Mouse (Mus musculus) ES-E14 (cell line): ENCODE results near the gene Rtn4.

Experiments used
- CHD2 ChIP-seq: IDR thresholded peaks from 2 replicates; pipeline ENCODE4 v1.6.1; 2014; ENCODE audit warnings: mild to moderate bottlenecking, low read depth, low read length, inconsistent platforms
- HCFC1 ChIP-seq: IDR thresholded peaks from 2 replicates; pipeline ENCODE4 v1.6.1; 2012; ENCODE audit warnings: low read length, inconsistent platforms, borderline replicate concordance; ENCODE audit not compliant: insufficient read depth
- MAFK ChIP-seq: IDR thresholded peaks from 2 replicates; pipeline ENCODE4 v1.6.1; 2014; ENCODE audit warnings: mild to moderate bottlenecking, low read depth, low read length, inconsistent platforms; ENCODE audit not compliant: insufficient read depth
- ZC3H11A ChIP-seq: IDR thresholded peaks from 2 replicates; pipeline ENCODE4 v1.6.1; 2012; ENCODE audit warnings: low read depth, mild to moderate bottlenecking, inconsistent platforms, low read length, borderline replicate concordance
- ZNF384 ChIP-seq: IDR thresholded peaks from 2 replicates; pipeline ENCODE4 v1.6.1; 2012; ENCODE audit warnings: low read depth, low read length, inconsistent platforms

DNA sequence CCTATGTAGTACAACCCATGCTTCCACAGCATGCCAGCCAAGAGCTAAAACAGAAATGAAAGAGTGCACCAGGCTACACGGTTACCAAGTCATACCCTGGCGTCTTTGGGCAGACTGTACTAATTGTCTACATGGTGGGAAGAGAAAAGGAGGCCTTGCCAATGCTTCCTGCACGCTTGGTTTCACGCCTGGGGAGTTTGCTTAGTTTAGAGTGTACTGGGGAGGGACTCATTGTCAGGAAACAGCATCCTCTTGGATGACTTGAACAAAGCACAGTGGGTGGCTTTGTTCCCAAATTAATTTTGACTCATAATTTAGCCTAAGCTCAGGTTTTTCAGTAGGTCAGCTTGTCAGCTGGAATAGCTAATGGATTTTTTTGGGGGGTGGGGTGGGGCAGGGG lies 72.3 kb downstream of the Rtn4 start:
- TF ChIP-seq ZC3H11A = no peak
- no peak for TF ChIP-seq HCFC1
- TF ChIP-seq MAFK = no peak
- TF ChIP-seq CHD2 = no peak
- TF ChIP-seq ZNF384 = no peak
